Mouse (Mus musculus): ENCODE measurements around the gene Tgfbrap1. TPM values are rescaled to one million over a fixed set of nuclear protein-coding genes. Genes with fewer than 3 reads are reported as not detected.
"Not testable (repeated sequence)": the region's sequence is repeated elsewhere in the genome, so short reads cannot be mapped to it uniquely, and the experiment has no call there.

Tgfbrap1 gene
- total RNA-seq (2015) (19.4 and 22.3 TPM in 2 replicates), total RNA-seq (2017) (12.3 and 13.5 TPM in 2 replicates)

GRCm38 (mm10) chr1:43098031-43098984 lies at the start of gene Tgfbrap1, which contains the start of gene AI597479:
Tgfbrap1 (minus strand) TSS chr1:43098637.
AI597479 (plus strand) TSS chr1:43098710.
- peak; percentile 97 for ATAC-seq (ENCODE audit: poor library complexity, severe bottlenecking)

- ATAC-seq (ENCODE audit: poor library complexity, severe bottlenecking): no peak
Measured at GRCm38 (mm10) chr1:43147474-43147873, 49.0 kb upstream of the Tgfbrap1 start.

- ATAC-seq (ENCODE audit: poor library complexity, severe bottlenecking): 0 out of 2 replicates have a peak, but pooled peaks have one; percentile 15
Measured at GRCm38 (mm10) chr1:43145388-43145787, 47.0 kb upstream of the Tgfbrap1 start.

- ATAC-seq (ENCODE audit: poor library complexity, severe bottlenecking): no peak
Measured at GRCm38 (mm10) chr1:43144338-43144906, 46.0 kb upstream of the Tgfbrap1 start.

GRCm38 (mm10) chr1:43143791-43144190 lies 45.4 kb upstream of the Tgfbrap1 start:
- no peak for ATAC-seq (ENCODE audit: poor library complexity, severe bottlenecking)

GRCm38 (mm10) chr1:43143284-43143683 lies 44.8 kb upstream of the Tgfbrap1 start:
- no peak for ATAC-seq (ENCODE audit: poor library complexity, severe bottlenecking)

- no peak for ATAC-seq (ENCODE audit: poor library complexity, severe bottlenecking)
Measured at GRCm38 (mm10) chr1:43142849-43143248, 44.4 kb upstream of the Tgfbrap1 start.

- ATAC-seq (ENCODE audit: poor library complexity, severe bottlenecking): no peak
Measured at GRCm38 (mm10) chr1:43141555-43141961, 43.1 kb upstream of the Tgfbrap1 start.

GRCm38 (mm10) chr1:43139587-43140266 lies 41.3 kb upstream of the Tgfbrap1 start:
- ATAC-seq (ENCODE audit: poor library complexity, severe bottlenecking): peak; percentile 90

GRCm38 (mm10) chr1:43138268-43138812 lies 39.9 kb upstream of the Tgfbrap1 start:
- no peak; the same call in 1 of the 2 replicates for ATAC-seq (ENCODE audit: poor library complexity, severe bottlenecking)

- no peak for ATAC-seq (ENCODE audit: poor library complexity, severe bottlenecking)
Measured at GRCm38 (mm10) chr1:43137334-43137733, 38.9 kb upstream of the Tgfbrap1 start.

GRCm38 (mm10) chr1:43136488-43137029 lies 38.1 kb upstream of the Tgfbrap1 start:
- ATAC-seq (ENCODE audit: poor library complexity, severe bottlenecking): not testable (repeated sequence)

GRCm38 (mm10) chr1:43131591-43131990 lies 33.2 kb upstream of the Tgfbrap1 start:
- ATAC-seq (ENCODE audit: poor library complexity, severe bottlenecking): no peak

- 0 out of 2 replicates have a peak, but pooled peaks have one; percentile 30 for ATAC-seq (ENCODE audit: poor library complexity, severe bottlenecking)
Measured at GRCm38 (mm10) chr1:43130219-43130981, 32.0 kb upstream of the Tgfbrap1 start.

- no peak for ATAC-seq (ENCODE audit: poor library complexity, severe bottlenecking)
Measured at GRCm38 (mm10) chr1:43127820-43128610, 29.6 kb upstream of the Tgfbrap1 start.

GRCm38 (mm10) chr1:43127196-43127595 lies 28.8 kb upstream of the Tgfbrap1 start:
- no peak for ATAC-seq (ENCODE audit: poor library complexity, severe bottlenecking)

GRCm38 (mm10) chr1:43124726-43125125 lies 26.3 kb upstream of the Tgfbrap1 start:
- no peak for ATAC-seq (ENCODE audit: poor library complexity, severe bottlenecking)

- ATAC-seq (ENCODE audit: poor library complexity, severe bottlenecking): no peak
Measured at GRCm38 (mm10) chr1:43122616-43123015, 24.2 kb upstream of the Tgfbrap1 start.

GRCm38 (mm10) chr1:43120950-43121349 lies 22.5 kb upstream of the Tgfbrap1 start:
- no peak for ATAC-seq (ENCODE audit: poor library complexity, severe bottlenecking)

All from megakaryocyte, adult 5-6 weeks (primary cell).